Mouse (Mus musculus): ENCODE results near the gene Ccdc159.

The Ccdc159 gene

GRCm38 (mm10) chr9:21934021-21934420, 6.8 kb downstream of the Ccdc159 start:
- no peak for DNase-seq (ENCODE audit: low spot score)

- no peak for DNase-seq (ENCODE audit: low spot score)
Observed at GRCm38 (mm10) chr9:21935466-21936131, 8.3 kb downstream of the Ccdc159 start.

- DNase-seq (ENCODE audit: low spot score): peak; percentile 89
Observed at GRCm38 (mm10) chr9:21936692-21937570, 9.7 kb downstream of the Ccdc159 start, which contains the start of gene Plppr2. Plppr2 (plus strand) TSS chr9:21937033.

DNA sequence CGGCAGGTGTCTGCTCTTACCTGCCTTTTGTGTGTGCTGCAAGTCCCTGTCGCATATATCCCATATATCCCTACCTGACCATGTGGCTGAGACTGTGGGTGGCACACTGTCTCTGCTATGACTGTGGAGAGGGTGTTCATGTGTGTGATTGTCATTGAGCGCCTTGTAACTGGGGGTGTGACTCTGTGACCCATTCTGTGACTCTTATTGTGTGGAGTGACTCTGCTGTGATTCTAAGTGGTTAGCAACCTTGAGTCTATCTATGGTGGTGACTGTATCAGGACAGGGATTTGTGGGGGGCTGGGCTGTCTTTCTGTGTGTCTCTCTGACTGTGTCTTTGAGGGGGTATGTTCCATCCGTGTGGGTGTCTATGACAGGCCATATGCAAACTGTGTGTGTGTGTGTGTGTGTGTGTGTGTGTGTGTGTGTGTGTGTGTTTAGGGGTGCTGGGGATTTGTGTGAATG, 10.5 kb downstream of the Ccdc159 start:
- DNase-seq (ENCODE audit: low spot score): no peak

DNA sequence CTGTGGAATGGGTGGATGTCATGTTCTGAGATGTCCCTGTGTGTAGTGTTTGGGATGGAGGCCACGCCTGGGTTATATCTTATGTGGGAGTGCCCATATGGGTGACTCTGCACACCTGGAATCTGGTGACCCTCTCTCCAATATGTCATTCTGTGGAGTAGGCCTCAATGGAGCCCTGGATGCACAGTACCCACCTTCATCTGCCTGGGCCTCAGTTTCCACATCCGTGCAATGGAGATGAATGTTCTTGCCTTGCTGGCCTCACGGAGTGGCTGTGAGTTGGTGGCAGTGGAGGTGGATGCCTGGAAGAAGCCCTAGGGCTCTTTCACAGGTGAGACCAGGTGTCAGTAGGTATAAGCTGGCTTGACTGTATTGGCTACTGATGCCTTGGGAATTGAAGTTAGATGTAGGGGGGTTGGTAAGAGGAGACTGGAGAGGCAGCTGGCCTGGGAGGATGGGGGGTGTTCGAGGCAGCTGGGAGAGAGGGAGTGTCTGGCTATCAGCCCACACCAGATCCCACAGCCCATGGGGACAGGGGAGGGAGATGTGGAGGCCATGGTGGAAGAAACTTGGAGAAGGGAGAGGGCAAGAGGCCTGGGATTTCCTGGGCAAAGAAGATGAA, 11.1 kb downstream of the Ccdc159 start:
- no peak for DNase-seq (ENCODE audit: low spot score)

- DNase-seq (ENCODE audit: low spot score): no peak
Observed at GRCm38 (mm10) chr9:21943046-21943445, 15.8 kb downstream of the Ccdc159 start.

GRCm38 (mm10) chr9:21943638-21944037, 16.4 kb downstream of the Ccdc159 start:
- no peak for DNase-seq (ENCODE audit: low spot score)

DNA sequence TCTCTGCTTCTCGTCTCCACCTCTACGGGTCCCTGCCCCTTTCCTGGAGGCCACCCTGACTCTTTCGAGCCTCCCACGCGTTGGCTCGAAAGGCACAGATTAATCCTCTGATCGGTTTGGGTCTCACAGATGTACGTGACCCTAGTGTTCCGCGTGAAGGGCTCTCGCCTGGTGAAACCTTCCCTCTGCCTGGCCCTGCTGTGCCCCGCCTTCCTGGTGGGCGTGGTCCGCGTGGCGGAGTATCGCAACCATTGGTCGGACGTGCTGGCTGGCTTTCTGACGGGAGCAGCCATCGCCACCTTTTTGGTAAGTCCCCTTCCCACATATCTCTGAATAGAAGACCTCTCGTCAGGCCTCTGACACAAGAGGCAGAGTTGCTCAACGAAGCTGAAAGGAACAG, 17.0 kb downstream of the Ccdc159 start:
- DNase-seq (ENCODE audit: low spot score): no peak

- no peak for DNase-seq (ENCODE audit: low spot score)
Observed at GRCm38 (mm10) chr9:21947540-21948130, 20.4 kb downstream of the Ccdc159 start.

DNA sequence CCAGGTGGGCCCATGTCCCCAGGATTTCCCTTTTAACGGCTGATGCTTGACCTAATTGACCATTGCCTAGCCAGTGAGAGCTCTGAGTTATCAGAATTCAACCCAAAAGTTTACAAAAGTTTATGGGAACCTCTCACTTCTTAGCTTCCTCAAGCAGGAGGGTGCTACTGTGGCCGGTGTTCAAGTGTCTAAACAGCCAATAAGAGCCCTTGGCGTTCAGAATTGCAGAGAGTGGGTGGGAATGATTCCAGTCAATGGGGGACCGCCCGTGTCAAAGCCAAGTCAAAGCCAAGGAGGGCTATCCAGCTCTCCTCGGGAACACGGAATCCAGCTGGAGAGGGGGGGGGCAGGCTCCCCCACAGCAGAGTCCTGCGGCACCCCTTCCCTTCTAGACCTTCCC, 20.9 kb downstream of the Ccdc159 start:
- DNase-seq (ENCODE audit: low spot score): no peak

GRCm38 (mm10) chr9:21948790-21949189, 21.5 kb downstream of the Ccdc159 start:
- no peak for DNase-seq (ENCODE audit: low spot score)

DNA sequence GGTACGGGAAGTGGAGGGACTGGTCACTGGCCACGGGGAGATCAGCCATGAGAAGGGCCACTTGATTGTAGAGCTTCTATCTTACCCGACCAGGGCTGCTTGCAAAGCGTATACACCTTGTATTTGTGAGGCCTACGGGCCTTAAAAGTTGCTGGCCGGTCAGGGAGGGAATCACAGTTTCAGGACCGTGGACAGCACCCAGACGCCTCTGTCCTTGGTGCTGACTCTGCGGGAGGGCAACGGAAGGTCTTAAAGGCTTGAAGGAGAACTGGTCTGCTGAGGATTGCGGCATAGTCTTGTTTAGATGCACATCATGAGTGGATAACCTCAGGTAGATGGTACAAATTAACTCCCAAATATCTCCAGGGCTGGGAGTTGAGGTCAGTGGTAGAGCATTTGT, 23.1 kb downstream of the Ccdc159 start:
- peak; percentile 70 for DNase-seq (ENCODE audit: low spot score)

- DNase-seq (ENCODE audit: low spot score): no peak
Observed at GRCm38 (mm10) chr9:21951977-21952376, 24.7 kb downstream of the Ccdc159 start.

DNA sequence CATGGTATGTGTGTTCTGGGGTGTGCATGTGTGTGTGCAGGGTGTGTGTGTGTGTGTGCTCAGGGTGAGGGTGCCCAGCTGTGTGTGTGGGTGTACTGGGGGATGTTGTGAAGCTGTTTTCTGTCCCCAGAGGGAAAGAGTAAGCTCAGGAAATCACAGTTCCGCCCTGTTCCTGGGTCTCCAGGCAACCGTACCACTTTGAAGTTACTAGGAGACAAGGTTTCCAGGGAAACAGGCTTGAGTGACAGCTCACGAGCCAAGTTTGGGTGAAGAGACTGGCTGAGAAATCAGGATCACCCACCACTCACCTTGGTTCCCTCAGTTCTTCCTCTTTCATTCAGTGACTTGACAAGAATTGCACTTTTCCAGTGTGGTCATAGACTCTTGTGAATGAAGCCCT, 26.3 kb downstream of the Ccdc159 start:
- no peak for DNase-seq (ENCODE audit: low spot score)

DNA sequence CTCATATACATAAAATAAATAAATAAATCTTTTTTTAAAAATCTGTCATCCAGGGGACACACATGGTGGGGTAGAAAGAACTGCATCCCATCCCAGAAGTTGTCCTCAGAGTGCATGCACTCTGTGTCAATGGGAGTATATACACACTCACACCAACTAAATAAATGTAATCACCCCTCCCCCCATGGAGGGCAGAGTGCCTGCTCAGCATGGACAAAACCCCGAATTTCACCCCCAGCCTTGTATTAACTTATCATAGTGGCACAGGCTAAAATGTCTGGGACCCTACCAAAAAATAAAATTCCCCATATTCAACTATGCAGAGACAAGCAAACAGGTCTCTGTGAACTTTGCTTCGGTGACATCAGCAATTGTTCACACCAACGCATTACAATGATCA, 27.4 kb downstream of the Ccdc159 start:
- no peak for DNase-seq (ENCODE audit: low spot score)

DNA sequence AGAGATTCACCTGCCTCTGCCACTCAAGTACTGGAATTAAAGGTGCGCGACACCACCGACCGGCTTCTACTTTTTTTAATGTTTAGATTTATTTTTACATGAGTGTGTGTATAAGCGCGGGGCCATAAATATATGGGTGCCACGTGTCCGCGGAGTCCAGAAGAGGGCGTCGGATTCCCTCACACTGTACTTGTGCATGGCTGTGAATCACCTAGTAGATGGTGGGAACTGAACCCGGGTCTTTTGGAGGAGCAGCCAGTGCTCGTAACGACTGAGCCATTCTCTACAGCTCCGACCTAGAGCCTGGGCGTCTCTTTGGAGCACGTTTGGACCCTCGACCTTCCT, 27.9 kb downstream of the Ccdc159 start:
- DNase-seq (ENCODE audit: low spot score): no peak

- peak; percentile 98 for DNase-seq (ENCODE audit: low spot score)
Observed at GRCm38 (mm10) chr9:21955570-21956281, 28.5 kb downstream of the Ccdc159 start, which contains the start of gene Swsap1. Swsap1 (plus strand) TSS chr9:21955755.

- no peak for DNase-seq (ENCODE audit: low spot score)
Observed at GRCm38 (mm10) chr9:21958372-21958771, 31.1 kb downstream of the Ccdc159 start.

- DNase-seq (ENCODE audit: low spot score): no peak
Observed at GRCm38 (mm10) chr9:21959244-21959643, 32.0 kb downstream of the Ccdc159 start.

DNA sequence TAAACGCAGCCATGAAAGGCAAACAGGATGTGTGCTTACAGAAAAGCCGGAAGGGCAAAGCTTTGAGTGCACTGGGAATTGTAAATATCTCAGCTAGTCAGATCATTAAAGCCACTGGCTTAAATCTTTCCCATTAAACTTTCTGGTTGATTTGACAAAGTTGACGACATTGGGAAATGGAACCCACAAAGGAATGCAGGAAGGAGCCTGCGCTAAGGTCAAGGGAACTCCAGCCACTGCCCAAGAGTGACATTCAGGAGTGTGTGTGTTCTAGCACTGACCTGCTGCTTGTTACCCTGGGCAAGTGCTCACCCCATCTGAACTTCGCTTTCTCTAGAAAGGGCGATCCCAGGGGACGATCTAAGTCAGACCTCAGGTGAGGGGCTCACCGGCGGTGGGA, 32.9 kb downstream of the Ccdc159 start:
- no peak for DNase-seq (ENCODE audit: low spot score)

DNA sequence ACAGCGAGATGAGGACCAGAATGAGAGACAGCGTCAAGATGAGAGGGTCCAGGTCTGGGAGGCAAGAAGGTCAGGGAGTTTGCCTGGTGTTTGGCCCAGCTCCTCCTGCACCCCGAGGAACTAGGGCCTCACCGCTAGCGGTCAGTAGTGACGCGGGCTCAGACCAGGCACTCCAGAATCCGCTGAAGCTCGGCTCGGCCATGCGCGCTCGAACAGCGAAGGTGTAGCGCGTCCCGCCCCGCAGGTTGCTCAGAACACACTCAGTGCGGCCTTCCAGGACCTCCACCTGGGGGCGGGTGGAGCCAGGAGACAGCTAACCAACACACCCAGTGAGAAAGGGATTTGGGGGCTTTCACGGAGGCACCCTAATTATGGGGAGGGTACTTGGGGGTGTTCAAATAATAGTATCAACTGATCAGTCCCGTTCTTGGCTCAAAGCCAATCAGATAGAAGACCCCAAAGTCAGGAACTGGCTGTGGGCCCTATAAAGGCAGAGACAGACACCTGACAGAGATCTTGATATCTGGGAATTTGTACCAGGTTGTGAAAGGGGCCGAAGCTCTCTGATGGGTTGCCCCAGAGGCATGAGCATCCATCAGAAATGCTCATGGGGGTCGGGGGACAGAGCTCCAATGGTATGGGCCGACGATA, 33.4 kb downstream of the Ccdc159 start:
- no peak for DNase-seq (ENCODE audit: low spot score)

Measured in adipocyte (in vitro differentiated cells).